ENCODE assay signal across 9 mouse cellular contexts in the genomic region with DNA sequence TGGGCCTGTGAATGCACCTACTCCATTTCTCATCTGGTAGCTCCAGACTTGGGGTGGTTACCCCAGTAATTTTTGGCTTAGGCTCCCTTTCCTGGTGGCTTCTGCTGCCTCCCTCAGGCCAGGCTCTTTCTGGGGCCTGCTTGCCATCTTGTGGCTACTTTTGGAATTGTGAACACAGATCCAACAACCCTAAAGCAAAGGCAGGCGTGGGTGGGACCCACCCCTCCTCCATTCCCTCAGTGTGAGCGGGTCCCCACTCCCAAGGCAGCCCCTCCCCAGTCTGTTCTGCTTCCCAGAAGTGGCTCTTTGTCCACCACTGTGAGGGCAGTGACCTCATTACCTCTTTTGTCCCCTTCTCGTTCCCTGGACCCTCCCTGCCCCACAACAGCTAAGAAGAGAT. TPM values are rescaled to one million over a fixed set of nuclear protein-coding genes. Genes with fewer than 3 reads are reported as not detected.
DNase-seq lines count a peak whose midpoint lies in the region; ATAC-seq and TF ChIP-seq lines count a peak whose summit lies in the region.
"Had no signal": no experiment of that assay in that cellular context is flagged by ENCODE, and none has a peak within 500 bp of the region (broad histone marks: within the 10 kb centered on the region; RNA-seq: fewer than 3 reads in every experiment).

No protein-coding gene starts in this region.

- H3K9me3 ChIP-seq in hindbrain, embryonic 10.5 days = no peaks in the 10 kb centered on the region
- H3K9me3 ChIP-seq in hindbrain, embryonic 16.5 days (ENCODE audit: control insufficient read depth, low read length) = no peaks in the 10 kb centered on the region
- no peaks in the 10 kb centered on the region for H3K9me3 ChIP-seq in neural tube, embryonic 15.5 days (replicated peaks)
- H3K9me3 ChIP-seq: neural tube, embryonic 12.5 days had no signal

- no peak overlapping the region for H3K4me3 ChIP-seq in hindbrain, embryonic 10.5 days
- H3K4me3 ChIP-seq in hindbrain, embryonic 16.5 days (ENCODE audit: low read length) = no peak overlapping the region
- H3K4me3 ChIP-seq in neural tube, embryonic 15.5 days (replicated peaks) = no peak overlapping the region
- H3K4me3 ChIP-seq in bone marrow, adult 2 months (replicated peaks; ENCODE audit: control insufficient read depth, low read depth, low read length) = no peak overlapping the region
- H3K4me3 ChIP-seq: neural tube, embryonic 12.5 days had no signal

- TF ChIP-seq CTCF in bone marrow, adult 2 months (IDR thresholded peaks at IDR 0.05; ENCODE audit: control insufficient read depth, insufficient read depth, low read length) = 0 out of 2 replicates have a peak, but pooled peaks have one; percentile 6

- ATAC-seq in hindbrain, embryonic 16.5 days = no peak
- ATAC-seq in neural tube, embryonic 15.5 days (ENCODE audit: low FRiP score) = no peak

- TF ChIP-seq POLR2A in bone marrow, adult 2 months (IDR thresholded peaks at IDR 0.05; ENCODE audit: borderline replicate concordance, control insufficient read depth, low read depth, low read length) = no peak

- 7% methylated on average over 3 of the region's 3 CpGs for WGBS in hindbrain, embryonic 10.5 days
- WGBS in hindbrain, embryonic 16.5 days = 17% methylated on average over 3 of the region's 3 CpGs
- WGBS in neural tube, embryonic 15.5 days = 16% methylated on average over 3 of the region's 3 CpGs
- WGBS in bone marrow, adult 2 months = 42% methylated on average over 3 of the region's 3 CpGs

- no peaks in the 10 kb centered on the region for H3K36me3 ChIP-seq in hindbrain, embryonic 10.5 days
- H3K36me3 ChIP-seq in hindbrain, embryonic 16.5 days (ENCODE audit: control insufficient read depth, insufficient read depth, low read length) = no peaks in the 10 kb centered on the region
- H3K36me3 ChIP-seq in neural tube, embryonic 15.5 days = no peaks in the 10 kb centered on the region
- H3K36me3 ChIP-seq: neural tube, embryonic 12.5 days had no signal

- H3K4me2 ChIP-seq in hindbrain, embryonic 16.5 days (ENCODE audit: low read length) = no peak overlapping the region
- H3K4me2 ChIP-seq in neural tube, embryonic 15.5 days = no peak overlapping the region
- H3K4me2 ChIP-seq: neural tube, embryonic 12.5 days had no signal

- H3K4me1 ChIP-seq in hindbrain, embryonic 10.5 days (replicated peaks) = peaks cover 27% of the 10 kb centered on the region
- peaks cover 5% of the 10 kb centered on the region; the same call in 1 of the 2 replicates for H3K4me1 ChIP-seq in hindbrain, embryonic 16.5 days (ENCODE audit: control insufficient read depth, insufficient read depth, low read depth, low read length)
- H3K4me1 ChIP-seq in neural tube, embryonic 15.5 days = peaks cover 17% of the 10 kb centered on the region
- no peaks in the 10 kb centered on the region for H3K4me1 ChIP-seq in bone marrow, adult 2 months (ENCODE audit: control insufficient read depth, insufficient read depth, low read length)

- no peak overlapping the region for H3K9ac ChIP-seq in hindbrain, embryonic 16.5 days (ENCODE audit: low read depth, low read length)
- H3K9ac ChIP-seq in neural tube, embryonic 15.5 days (replicated peaks) = no peak overlapping the region
- H3K9ac ChIP-seq: neural tube, embryonic 12.5 days had no signal

- peak; percentile 61 for DNase-seq in hindbrain, embryonic 10.5 days (ENCODE audit: low spot score)
- DNase-seq in neural tube, embryonic 10.5 days (ENCODE audit: extremely low spot score, low spot score) = peak; percentile 43
- DNase-seq in mesoderm, embryonic 11.5 days (ENCODE audit: low read depth, low spot score) = peak; percentile 49
- DNase-seq in frontal cortex, postnatal 36 days (ENCODE audit: low spot score in 2 of 2) = no peak
- DNase-seq in thymus, postnatal 10 days (ENCODE audit: low spot score in 2 of 2) = no peak

- H3K27ac ChIP-seq in hindbrain, embryonic 10.5 days = no peak overlapping the region
- H3K27ac ChIP-seq in hindbrain, embryonic 16.5 days (ENCODE audit: low read depth, low read length) = no peak overlapping the region
- no peak overlapping the region for H3K27ac ChIP-seq in neural tube, embryonic 15.5 days (replicated peaks)
- H3K27ac ChIP-seq in bone marrow, adult 2 months (ENCODE audit: control insufficient read depth, insufficient read depth, low read depth, low read length, poor library complexity) = no peak overlapping the region
- H3K27ac ChIP-seq: neural tube, embryonic 12.5 days had no signal

- H3K27me3 ChIP-seq in hindbrain, embryonic 10.5 days (ENCODE audit: insufficient read depth, poor library complexity, severe bottlenecking) = peaks cover 24% of the 10 kb centered on the region
- 0 out of 2 replicates have a peak, but pooled peaks cover 2% of the 10 kb centered on the region for H3K27me3 ChIP-seq in hindbrain, embryonic 16.5 days (replicated peaks; ENCODE audit: control insufficient read depth, insufficient read depth, low read length)
- no peaks in the 10 kb centered on the region; the same call in 1 of the 2 replicates for H3K27me3 ChIP-seq in neural tube, embryonic 15.5 days (replicated peaks)
- H3K27me3 ChIP-seq: neural tube, embryonic 12.5 days had no signal

RNA-seq across cellular contexts. Expression of gene Kcnq1, which starts 46.2 kb away (rescaled TPM):
- 0.98 and 2.3 TPM in 2 replicates for polyA plus RNA-seq in hindbrain, embryonic 10.5 days (2016; fragmentation: Nextera tagmentation; extraction: Ambion mirVana)
- polyA plus RNA-seq in hindbrain, embryonic 16.5 days (2015; fragmentation: Nextera tagmentation; extraction: Ambion mirVana) = 1.3 and 2.2 TPM in 2 replicates
- 0.88 and 1.9 TPM in 2 replicates for polyA plus RNA-seq in neural tube, embryonic 15.5 days (2015; fragmentation: Nextera tagmentation; extraction: Ambion mirVana)
- polyA plus RNA-seq in bone marrow, adult 2 months (2011; ENCODE audit: insufficient read depth, insufficient read length, low replicate concordance, missing spikeins) = 1.3 TPM in 1 of 2 replicates, not detected in the other

RNA-seq across cellular contexts. Expression of gene Trpm5, which starts 57.9 kb away (rescaled TPM):
- polyA plus RNA-seq in hindbrain, embryonic 10.5 days (2016; fragmentation: Nextera tagmentation; extraction: Ambion mirVana) = 0.55 and 0.71 TPM in 2 replicates
- polyA plus RNA-seq in hindbrain, embryonic 16.5 days (2015; fragmentation: Nextera tagmentation; extraction: Ambion mirVana) = 2.1 and 3.2 TPM in 2 replicates
- polyA plus RNA-seq in neural tube, embryonic 15.5 days (2015; fragmentation: Nextera tagmentation; extraction: Ambion mirVana) = 1.8 and 3.9 TPM in 2 replicates
- polyA plus RNA-seq in bone marrow, adult 2 months (2011; ENCODE audit: insufficient read depth, insufficient read length, low replicate concordance, missing spikeins) = not detected in 2 replicates

Comparison
In these comparisons a context has a peak if more than half of its experiments do, and no peak if none do; other contexts are left out.
1. DNase-seq: peak in hindbrain, embryonic 10.5 days (single experiment), neural tube, embryonic 10.5 days (single experiment) and mesoderm, embryonic 11.5 days (single experiment); none in frontal cortex, postnatal 36 days (0 of 2) and thymus, postnatal 10 days (0 of 2).